Mouse (Mus musculus): ENCODE measurements around the gene Sema3f.

Sema3f gene

DNA sequence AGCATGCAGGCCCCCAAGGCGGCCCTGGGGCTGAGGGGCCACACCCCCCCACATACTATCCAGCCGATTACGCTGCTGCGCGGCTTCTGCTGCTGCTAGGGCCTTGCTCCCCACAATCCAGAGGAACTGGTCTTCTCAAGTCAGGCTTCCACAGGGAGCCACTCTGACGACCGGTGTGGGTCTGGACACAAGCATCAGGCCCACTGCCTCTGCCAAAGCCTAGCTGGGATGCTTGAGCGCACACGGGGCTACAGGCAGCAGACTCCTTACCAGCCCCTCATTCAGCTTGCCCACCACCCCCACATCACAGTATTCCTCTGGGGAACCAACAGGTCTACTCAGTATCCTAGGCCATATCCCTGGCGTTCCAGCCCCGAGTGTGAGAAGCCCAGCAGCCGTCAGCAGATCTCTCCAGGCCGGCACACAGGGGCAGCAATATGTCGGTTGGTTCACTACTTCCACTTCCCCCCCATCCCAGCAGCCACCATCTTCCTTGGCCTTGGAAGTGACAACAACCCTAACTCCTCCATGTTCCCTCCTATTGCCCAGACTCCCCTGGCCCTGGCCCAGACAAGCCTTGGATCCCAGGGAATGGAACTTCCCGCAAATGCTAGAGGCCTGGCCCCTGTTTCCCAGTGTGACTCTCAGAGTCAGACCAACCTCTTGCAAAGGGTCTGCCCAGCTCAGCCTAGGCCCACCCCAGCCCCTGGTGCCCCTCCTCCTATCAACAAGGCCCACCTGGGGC, 76.4 kb downstream of the Sema3f start:
- peak in 1 of 2 experiments; percentile 43 for DNase-seq (ENCODE audit: low spot score in 2 of 2)

DNA sequence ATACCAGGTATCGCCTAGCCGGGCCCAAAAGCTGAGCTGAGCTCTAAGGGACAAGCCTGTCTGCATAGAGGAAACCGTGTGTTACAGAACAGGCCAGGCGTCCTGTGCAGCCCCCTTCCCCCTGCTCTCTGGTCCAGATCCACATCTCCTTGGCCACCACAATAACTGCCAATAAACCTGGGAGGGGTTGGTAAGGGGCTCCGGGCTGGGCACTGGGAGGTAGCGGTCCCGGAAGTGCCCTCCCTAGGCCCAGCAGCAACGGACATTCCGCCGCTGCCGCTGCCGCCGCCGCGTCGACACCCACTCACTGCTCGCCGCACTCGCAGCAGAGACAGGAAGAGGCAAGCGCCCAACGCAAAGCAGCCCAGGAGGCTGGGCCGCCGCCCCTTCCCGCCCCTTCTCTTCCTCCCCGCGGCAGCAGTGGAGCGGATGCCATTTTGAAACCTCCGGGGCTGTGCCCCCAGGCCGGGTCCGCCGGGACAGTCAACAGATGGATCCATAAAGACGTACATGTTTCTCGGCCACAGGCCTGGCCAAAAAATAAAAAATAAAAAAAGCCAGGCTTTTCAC, 77.1 kb downstream of the Sema3f start:
- peak; percentile 84 to 89 for DNase-seq (ENCODE audit: low spot score in 2 of 2)

DNA sequence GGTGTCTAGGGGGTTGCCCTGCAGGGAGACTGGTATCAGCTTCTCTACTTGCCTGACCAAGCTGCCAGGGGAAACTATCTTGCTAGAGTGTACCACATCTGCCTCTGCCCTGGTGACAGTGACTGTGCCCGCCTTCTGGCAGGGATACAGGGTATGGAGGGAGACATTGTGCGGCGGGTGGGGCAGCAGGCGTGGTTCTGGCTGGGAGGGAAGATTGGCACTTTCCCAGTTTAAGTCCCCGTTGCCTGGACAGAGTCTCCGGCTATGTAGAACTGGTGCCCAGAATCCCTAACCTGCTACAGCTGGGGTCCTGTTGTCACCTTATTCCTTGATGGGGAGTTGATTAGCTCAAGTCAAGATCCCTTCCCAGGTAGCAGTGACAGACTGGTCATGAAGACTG, 77.8 kb downstream of the Sema3f start:
- DNase-seq (ENCODE audit: low spot score in 2 of 2), result peak; percentile 78 to 79

DNA sequence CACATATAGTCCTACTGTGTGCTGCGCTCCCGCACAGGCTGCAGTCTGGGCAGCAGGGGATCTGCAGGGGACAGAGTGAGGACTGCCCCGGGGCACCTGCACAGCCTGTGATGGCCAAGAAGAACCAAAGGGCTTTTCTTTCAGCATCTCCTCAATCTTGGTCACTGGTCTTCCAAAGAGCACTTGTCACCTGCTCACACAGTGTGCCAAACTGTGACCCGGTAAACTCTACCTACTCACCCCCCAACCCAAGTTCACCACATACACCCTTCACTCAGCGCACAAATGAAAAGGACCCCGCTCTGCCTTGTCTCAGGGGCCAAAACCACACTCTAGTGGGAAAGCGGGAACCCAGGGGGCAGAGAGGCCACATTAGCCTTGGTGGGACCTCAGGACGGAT, 78.4 kb downstream of the Sema3f start:
- no peak for DNase-seq (ENCODE audit: low spot score in 2 of 2)
